Mouse (Mus musculus): ENCODE data around the gene Abi1. TPM values are rescaled to one million over a fixed set of nuclear protein-coding genes. Genes with fewer than 3 reads are reported as not detected.
"Not testable (repeated sequence)": the region's sequence is repeated elsewhere in the genome, so short reads cannot be mapped to it uniquely, and the experiment has no call there.

Gene Abi1
- polyA plus RNA-seq, 1 experiment from 2014 or later, result 42.3 TPM

- Histone ChIP-seq H3K27ac (no peak overlapping the region), H3K4me3 (no peak overlapping the region), H3K27me3 (no peaks in the 10 kb centered on the region), H3K36me3 (no peaks in the 10 kb centered on the region), H3K9me3 (no peaks in the 10 kb centered on the region), H3K4me2 (replicated peaks) (no peak overlapping the region), H3K9ac (no peak overlapping the region), H3K4me1 (no peaks in the 10 kb centered on the region)
- WGBS, result 69% methylated on average over 6 of the region's 6 CpGs
- ATAC-seq (ENCODE audit: insufficient number of reproducible peaks, insufficient read depth, low FRiP score, low TSS enrichment), result no peak
Observed at GRCm38 (mm10) chr2:23052523-23052922, 12.5 kb upstream of the Abi1 start.

- Histone ChIP-seq H3K36me3 (no peaks in the 10 kb centered on the region), H3K4me3 (no peak overlapping the region), H3K4me1 (no peaks in the 10 kb centered on the region), H3K4me2 (replicated peaks) (no peak overlapping the region), H3K27ac (no peak overlapping the region), H3K9ac (no peak overlapping the region), H3K9me3 (no peaks in the 10 kb centered on the region), H3K27me3 (no peaks in the 10 kb centered on the region)
- no peak for ATAC-seq (ENCODE audit: insufficient number of reproducible peaks, insufficient read depth, low FRiP score, low TSS enrichment)
- WGBS, result 78% methylated on average over 2 of the region's 2 CpGs
Observed at GRCm38 (mm10) chr2:23051890-23052289, 11.8 kb upstream of the Abi1 start.

GRCm38 (mm10) chr2:23048006-23048405 lies 8.0 kb upstream of the Abi1 start:
- no peaks in the 10 kb centered on the region for H3K4me1 ChIP-seq
- no peak overlapping the region for H3K4me3 ChIP-seq

GRCm38 (mm10) chr2:23045703-23046102 lies 5.7 kb upstream of the Abi1 start:
- no peaks in the 10 kb centered on the region for H3K9me3 ChIP-seq
- H3K4me2 ChIP-seq (replicated peaks), result no peak overlapping the region
- no peaks in the 10 kb centered on the region for H3K27me3 ChIP-seq
- WGBS, result 41% methylated on average over 1 of the region's 1 CpGs
- no peak overlapping the region for H3K4me3 ChIP-seq
- ATAC-seq (ENCODE audit: insufficient number of reproducible peaks, insufficient read depth, low FRiP score, low TSS enrichment), result no peak
- no peak overlapping the region for H3K9ac ChIP-seq
- no peaks in the 10 kb centered on the region for H3K36me3 ChIP-seq
- no peak overlapping the region for H3K27ac ChIP-seq
- no peaks in the 10 kb centered on the region for H3K4me1 ChIP-seq

More at GRCm38 (mm10) chr2:23048006-23048405, 8.0 kb upstream of the Abi1 start:
- no peaks in the 10 kb centered on the region for H3K27me3 ChIP-seq
- no peaks in the 10 kb centered on the region for H3K36me3 ChIP-seq
- ATAC-seq (ENCODE audit: insufficient number of reproducible peaks, insufficient read depth, low FRiP score, low TSS enrichment), result no peak
- H3K4me2 ChIP-seq (replicated peaks), result no peak overlapping the region
- H3K9ac ChIP-seq, result no peak overlapping the region
- no peak overlapping the region for H3K27ac ChIP-seq
- no peaks in the 10 kb centered on the region for H3K9me3 ChIP-seq

GRCm38 (mm10) chr2:23042189-23042588 lies 2.1 kb upstream of the Abi1 start:
- ATAC-seq (ENCODE audit: insufficient number of reproducible peaks, insufficient read depth, low FRiP score, low TSS enrichment), result no peak
- no peak overlapping the region for H3K4me3 ChIP-seq
- H3K4me1 ChIP-seq, result 0 out of 2 replicates have a peak, but pooled peaks cover 7% of the 10 kb centered on the region
- no peak overlapping the region for H3K4me2 ChIP-seq (replicated peaks)
- H3K27me3 ChIP-seq, result no peaks in the 10 kb centered on the region
- 85% methylated on average over 3 of the region's 3 CpGs for WGBS
- no peak overlapping the region for H3K9ac ChIP-seq
- H3K36me3 ChIP-seq, result no peaks in the 10 kb centered on the region
- H3K9me3 ChIP-seq, result no peaks in the 10 kb centered on the region
- no peak overlapping the region for H3K27ac ChIP-seq

GRCm38 (mm10) chr2:23041457-23041856 lies 1.4 kb upstream of the Abi1 start:
- no peak for ATAC-seq (ENCODE audit: insufficient number of reproducible peaks, insufficient read depth, low FRiP score, low TSS enrichment)
- no peaks in the 10 kb centered on the region for H3K36me3 ChIP-seq
- no peak overlapping the region for H3K4me3 ChIP-seq
- H3K9ac ChIP-seq, result no peak overlapping the region
- no peak overlapping the region for H3K4me2 ChIP-seq (replicated peaks)
- 0 out of 2 replicates have a peak, but pooled peaks cover 7% of the 10 kb centered on the region for H3K4me1 ChIP-seq
- no peaks in the 10 kb centered on the region for H3K27me3 ChIP-seq
- 91% methylated on average over 4 of the region's 4 CpGs for WGBS
- no peaks in the 10 kb centered on the region for H3K9me3 ChIP-seq
- H3K27ac ChIP-seq, result no peak overlapping the region

GRCm38 (mm10) chr2:23040690-23041089 lies 649 bp upstream of the Abi1 start:
- not testable (repeated sequence) for H3K9ac ChIP-seq; H3K36me3 ChIP-seq; ATAC-seq (ENCODE audit: insufficient number of reproducible peaks, insufficient read depth, low FRiP score, low TSS enrichment); H3K9me3 ChIP-seq; H3K4me3 ChIP-seq; H3K27me3 ChIP-seq; H3K4me2 ChIP-seq (replicated peaks); H3K27ac ChIP-seq; H3K4me1 ChIP-seq
- WGBS, result 81% methylated on average over 7 of the region's 7 CpGs

GRCm38 (mm10) chr2:23039082-23040000 lies 700 bp downstream of the Abi1 start:
- Histone ChIP-seq H3K36me3 (no peaks in the 10 kb centered on the region), H3K9ac (peak overlapping the region; percentile 97), H3K27ac (peak overlapping the region; percentile 97), H3K4me3 (peak overlapping the region; percentile 95), H3K27me3 (no peaks in the 10 kb centered on the region), H3K4me1 (0 out of 2 replicates have a peak, but pooled peaks cover 7% of the 10 kb centered on the region), H3K4me2 (replicated peaks) (peak overlapping the region; percentile 81), H3K9me3 (no peaks in the 10 kb centered on the region)
- WGBS, result 1% methylated on average over 52 of the region's 59 CpGs
- peak; percentile 87 for ATAC-seq (ENCODE audit: insufficient number of reproducible peaks, insufficient read depth, low FRiP score, low TSS enrichment)

GRCm38 (mm10) chr2:23035467-23035866 lies 4.6 kb downstream of the Abi1 start:
- no peak overlapping the region for H3K4me3 ChIP-seq
- WGBS, result 100% methylated on average over 1 of the region's 1 CpGs
- ATAC-seq (ENCODE audit: insufficient number of reproducible peaks, insufficient read depth, low FRiP score, low TSS enrichment), result no peak

GRCm38 (mm10) chr2:23034692-23035435 lies 5.2 kb downstream of the Abi1 start:
- Histone ChIP-seq H3K4me2 (replicated peaks) (no peak overlapping the region), H3K27ac (no peak overlapping the region), H3K9me3 (no peaks in the 10 kb centered on the region), H3K4me3 (no peak overlapping the region), H3K9ac (no peak overlapping the region), H3K4me1 (0 out of 2 replicates have a peak, but pooled peaks cover 7% of the 10 kb centered on the region), H3K36me3 (peaks cover 8% of the 10 kb centered on the region; the same call in 1 of the 2 replicates), H3K27me3 (no peaks in the 10 kb centered on the region)
- WGBS, result 89% methylated on average over 3 of the region's 3 CpGs
- ATAC-seq (ENCODE audit: insufficient number of reproducible peaks, insufficient read depth, low FRiP score, low TSS enrichment), result no peak

More at GRCm38 (mm10) chr2:23035467-23035866, 4.6 kb downstream of the Abi1 start:
- no peak overlapping the region for H3K9ac ChIP-seq
- H3K9me3 ChIP-seq, result no peaks in the 10 kb centered on the region
- H3K27ac ChIP-seq, result no peak overlapping the region
- 0 out of 2 replicates have a peak, but pooled peaks cover 7% of the 10 kb centered on the region for H3K4me1 ChIP-seq
- peaks cover 7% of the 10 kb centered on the region; the same call in 1 of the 2 replicates for H3K36me3 ChIP-seq
- H3K27me3 ChIP-seq, result no peaks in the 10 kb centered on the region
- no peak overlapping the region for H3K4me2 ChIP-seq (replicated peaks)

- H3K9ac ChIP-seq, result no peak overlapping the region
- 92% methylated on average over 3 of the region's 4 CpGs for WGBS
- H3K4me3 ChIP-seq, result no peak overlapping the region
- H3K9me3 ChIP-seq, result no peaks in the 10 kb centered on the region
- H3K27ac ChIP-seq, result no peak overlapping the region
- no peaks in the 10 kb centered on the region for H3K4me1 ChIP-seq
- H3K4me2 ChIP-seq (replicated peaks), result no peak overlapping the region
- ATAC-seq (ENCODE audit: insufficient number of reproducible peaks, insufficient read depth, low FRiP score, low TSS enrichment), result no peak
- H3K27me3 ChIP-seq, result no peaks in the 10 kb centered on the region
- peaks cover 10% of the 10 kb centered on the region; the same call in 1 of the 2 replicates for H3K36me3 ChIP-seq
Observed at GRCm38 (mm10) chr2:23030631-23031030, 9.4 kb downstream of the Abi1 start.

Data from embryonic facial prominence, embryonic 12.5 days (tissue).